Comparison of ENCODE assay signal across 12 mouse cellular contexts in the genomic region with DNA sequence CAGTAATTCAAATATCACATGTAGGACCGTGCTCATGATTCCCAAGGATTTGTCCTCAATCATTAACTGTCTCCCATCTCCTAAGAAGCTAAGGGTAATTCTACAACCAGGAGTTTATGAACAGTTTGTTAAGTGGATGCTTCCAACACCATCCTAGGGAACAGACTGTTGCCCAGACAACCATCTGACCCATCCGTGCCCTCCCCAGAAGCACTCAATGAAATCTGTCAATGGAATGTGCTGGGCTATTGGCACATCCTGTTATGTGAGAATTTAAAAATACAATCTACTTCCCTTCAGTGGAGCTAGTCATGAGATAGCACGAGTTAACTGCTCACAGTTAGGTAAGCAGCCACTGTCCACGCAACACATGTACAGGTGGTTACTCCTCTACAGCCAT.
"Had no signal": no experiment of that assay in that cellular context is flagged by ENCODE, and none has a peak within 500 bp of the region (broad histone marks: within the 10 kb centered on the region; RNA-seq: fewer than 3 reads in every experiment).

No protein-coding gene starts in this region.

- H3K4me3 ChIP-seq: kidney, embryonic 15.5 days; liver, embryonic 12.5 days; midbrain, embryonic 10.5 days; myocyte; neural tube, embryonic 15.5 days had no signal

- DNase-seq: kidney, postnatal 14 days; left cerebral cortex, postnatal 4 days; lung, postnatal 4 days; midbrain, embryonic 14.5 days; thymus, adult 2 months; thymus, postnatal 25 days had no signal

- H3K4me2 ChIP-seq: kidney, embryonic 15.5 days; liver, embryonic 12.5 days; neural tube, embryonic 15.5 days had no signal

- ATAC-seq: liver, embryonic 12.5 days had no signal

- H3K9ac ChIP-seq: kidney, embryonic 15.5 days; liver, embryonic 12.5 days; neural tube, embryonic 15.5 days had no signal

- H3K9me3 ChIP-seq: kidney, embryonic 15.5 days; liver, embryonic 12.5 days; midbrain, embryonic 10.5 days; neural tube, embryonic 15.5 days had no signal

- H3K27me3 ChIP-seq: kidney, embryonic 15.5 days; liver, embryonic 12.5 days; neural tube, embryonic 15.5 days had no signal

- H3K36me3 ChIP-seq: kidney, embryonic 15.5 days; liver, embryonic 12.5 days; midbrain, embryonic 10.5 days; neural tube, embryonic 15.5 days had no signal

- H3K27ac ChIP-seq: kidney, embryonic 15.5 days; liver, embryonic 12.5 days; midbrain, embryonic 10.5 days; neural tube, embryonic 15.5 days; stomach, postnatal 0 days had no signal
